ENCODE assay signal across 10 mouse cellular contexts in the genomic region with DNA sequence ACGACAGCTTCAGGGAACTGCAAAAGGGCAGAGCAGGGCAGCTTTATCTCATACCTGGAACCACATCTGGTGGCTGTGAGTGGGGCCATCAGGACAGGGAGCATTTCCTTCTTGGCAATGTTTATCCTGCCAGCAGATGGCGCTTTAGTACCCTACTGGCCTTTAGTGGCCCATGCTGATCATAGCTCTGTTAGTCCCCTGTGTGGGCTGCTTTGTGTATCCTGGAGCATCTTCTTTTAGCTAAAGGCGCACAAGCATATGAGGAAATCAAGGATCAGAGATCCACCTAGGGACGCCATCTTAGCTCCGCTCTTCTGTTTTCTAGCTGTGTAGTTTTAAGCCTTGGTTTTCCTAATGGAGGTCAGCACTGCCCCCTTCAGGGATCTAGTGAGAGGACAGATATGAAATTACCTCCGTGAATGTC. TPM values are rescaled to one million over a fixed set of nuclear protein-coding genes. Genes with fewer than 3 reads are reported as not detected.
A peak's percentile ranks its signal among the peaks of the same experiment; 100 is the strongest.
DNase-seq lines count a peak whose midpoint lies in the region; ATAC-seq lines count a peak whose summit lies in the region.
"Had no signal": no experiment of that assay in that cellular context is flagged by ENCODE, and none has a peak within 500 bp of the region (broad histone marks: within the 10 kb centered on the region; RNA-seq: fewer than 3 reads in every experiment).

No protein-coding gene starts in this region.

- peaks cover 3% of the 10 kb centered on the region for H3K4me1 ChIP-seq in midbrain, embryonic 14.5 days (ENCODE audit: control insufficient read depth, insufficient read depth, low read length)

- no peak overlapping the region for H3K9ac ChIP-seq in midbrain, embryonic 14.5 days (replicated peaks; ENCODE audit: low read length)
- H3K9ac ChIP-seq: embryonic facial prominence, embryonic 12.5 days; limb, embryonic 12.5 days had no signal

- DNase-seq in gastrocnemius, adult 18-20 months (ENCODE audit: low spot score) = peak; percentile 21
- no peak for DNase-seq in gastrocnemius, adult 8-10 months (ENCODE audit: low spot score in 2 of 2)
- peak; percentile 91 for DNase-seq in 3T3-L1 (ENCODE audit: low read depth, low spot score)
- peak; percentile 73 for DNase-seq in R1 (ENCODE audit: low read depth, low spot score)
- peak; percentile 72 for DNase-seq in embryo, embryonic 9.5 days (ENCODE audit: extremely low spot score)
- DNase-seq in kidney, postnatal 36 days = peak; percentile 45 to 72
- peak; percentile 69 for DNase-seq in midbrain, embryonic 14.5 days
- no peak for DNase-seq in urinary bladder, postnatal 36 days (ENCODE audit: low spot score in 2 of 2)

- ATAC-seq in midbrain, embryonic 14.5 days (ENCODE audit: low FRiP score, low TSS enrichment) = no peak

- H3K9me3 ChIP-seq in midbrain, embryonic 14.5 days (ENCODE audit: control insufficient read depth, low read length) = no peaks in the 10 kb centered on the region
- H3K9me3 ChIP-seq: embryonic facial prominence, embryonic 12.5 days; limb, embryonic 12.5 days had no signal

- H3K36me3 ChIP-seq in midbrain, embryonic 14.5 days (ENCODE audit: control insufficient read depth, insufficient read depth, low read length) = no peaks in the 10 kb centered on the region
- H3K36me3 ChIP-seq: embryonic facial prominence, embryonic 12.5 days; limb, embryonic 12.5 days had no signal

- H3K4me2 ChIP-seq in midbrain, embryonic 14.5 days (ENCODE audit: low read length) = no peak overlapping the region
- H3K4me2 ChIP-seq: embryonic facial prominence, embryonic 12.5 days; limb, embryonic 12.5 days had no signal

- 27% methylated on average over 6 of the region's 6 CpGs for WGBS in midbrain, embryonic 14.5 days

- no peak overlapping the region for H3K27ac ChIP-seq in midbrain, embryonic 14.5 days (replicated peaks; ENCODE audit: low read depth, low read length)
- H3K27ac ChIP-seq: embryonic facial prominence, embryonic 12.5 days; limb, embryonic 12.5 days had no signal

- H3K27me3 ChIP-seq in midbrain, embryonic 14.5 days (ENCODE audit: control insufficient read depth, insufficient read depth, low read length) = no peaks in the 10 kb centered on the region
- H3K27me3 ChIP-seq: limb, embryonic 12.5 days had no signal

- H3K4me3 ChIP-seq in midbrain, embryonic 14.5 days (replicated peaks; ENCODE audit: low read depth, low read length) = no peak overlapping the region
- H3K4me3 ChIP-seq: embryonic facial prominence, embryonic 12.5 days; limb, embryonic 12.5 days had no signal

RNA-seq across cellular contexts. Expression of a gene that starts 11.0 kb away (rescaled TPM):
- total RNA-seq in gastrocnemius, adult 18-20 months (2021) = 1 to 10 TPM; 3.3 to 4.3 TPM
- total RNA-seq in gastrocnemius, adult 8-10 months (2022) = 1 to 10 TPM; 4.0 to 5.8 (median 4.6) TPM
- 0.34 TPM in 1 of 2 replicates, not detected in the other for polyA plus RNA-seq in midbrain, embryonic 14.5 days (2014; fragmentation: Nextera tagmentation; extraction: Ambion mirVana)

RNA-seq across cellular contexts. Expression of a gene that starts 28.8 kb away (rescaled TPM):
- under 1 TPM in 1 of 2 experiments, not detected in 1; 0.09 TPM for total RNA-seq in gastrocnemius, adult 18-20 months (2021)
- not detected for total RNA-seq in gastrocnemius, adult 8-10 months (2022)
- polyA plus RNA-seq in midbrain, embryonic 14.5 days (2014; fragmentation: Nextera tagmentation; extraction: Ambion mirVana) = 0.58 and 1.0 TPM in 2 replicates

Comparison
In these comparisons a context has a peak if more than half of its experiments do, and no peak if none do; other contexts are left out.
1. DNase-seq: peak in gastrocnemius, adult 18-20 months (single experiment), 3T3-L1 (single experiment), R1 (single experiment), embryo, embryonic 9.5 days (single experiment), kidney, postnatal 36 days (2 of 2) and midbrain, embryonic 14.5 days (single experiment); none in gastrocnemius, adult 8-10 months (0 of 2) and urinary bladder, postnatal 36 days (0 of 2).